Mouse (Mus musculus): ENCODE data around the gene Kcnrg.
"Not testable (repeated sequence)": the region's sequence is repeated elsewhere in the genome, so short reads cannot be mapped to it uniquely, and the experiment has no call there.

Kcnrg gene

DNA sequence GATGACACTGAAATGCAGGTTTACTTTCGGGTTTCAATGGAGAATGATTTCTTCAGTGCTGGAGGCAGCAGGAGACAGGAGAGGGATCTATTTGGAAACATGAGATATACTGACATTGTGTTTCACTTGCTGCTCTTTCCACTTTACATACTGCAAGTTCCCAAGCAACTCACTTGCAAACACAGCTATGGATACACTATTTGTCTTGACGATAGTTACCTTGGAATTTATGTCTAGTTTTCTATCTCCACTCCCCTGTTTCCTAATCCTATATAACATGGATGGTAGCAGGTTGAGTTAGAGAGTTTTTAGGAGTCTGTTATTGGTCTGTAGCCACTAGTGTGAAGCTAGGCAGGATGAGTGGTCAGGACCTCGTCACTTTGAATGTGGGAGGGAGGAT lies at the start of gene Kcnrg:
Kcnrg (plus strand) TSS at position 301 of the 400 bp plus-strand sequence.
- no peak for DNase-seq (ENCODE audit: low spot score in 2 of 2)

- DNase-seq (ENCODE audit: low spot score in 2 of 2), result no peak
Measured at GRCm38 (mm10) chr14:61558901-61559300, 48.4 kb upstream of the Kcnrg start.

DNA sequence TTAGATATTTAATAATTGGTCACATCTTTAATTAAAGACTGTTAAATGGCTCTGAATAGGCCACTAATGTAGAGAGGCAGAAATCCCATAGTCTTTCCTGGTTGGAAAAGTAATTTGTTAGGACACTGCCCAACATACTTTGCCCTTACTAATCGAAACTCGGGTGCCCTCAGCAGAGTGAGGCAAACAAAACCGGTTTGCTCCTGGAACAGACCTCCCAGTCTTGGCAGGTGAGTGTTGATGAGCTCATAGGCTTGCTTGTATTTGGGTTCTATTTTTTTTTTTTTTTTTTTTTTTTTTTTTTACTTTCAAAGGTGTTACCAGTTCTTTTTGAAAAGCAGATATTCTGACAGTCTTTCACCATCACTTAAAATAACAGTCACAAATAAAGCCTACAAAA lies 47.4 kb upstream of the Kcnrg start:
- no peak for DNase-seq (ENCODE audit: low spot score in 2 of 2)

GRCm38 (mm10) chr14:61566211-61566610 lies 41.0 kb upstream of the Kcnrg start:
- DNase-seq (ENCODE audit: low spot score in 2 of 2), result not testable (repeated sequence)

DNA sequence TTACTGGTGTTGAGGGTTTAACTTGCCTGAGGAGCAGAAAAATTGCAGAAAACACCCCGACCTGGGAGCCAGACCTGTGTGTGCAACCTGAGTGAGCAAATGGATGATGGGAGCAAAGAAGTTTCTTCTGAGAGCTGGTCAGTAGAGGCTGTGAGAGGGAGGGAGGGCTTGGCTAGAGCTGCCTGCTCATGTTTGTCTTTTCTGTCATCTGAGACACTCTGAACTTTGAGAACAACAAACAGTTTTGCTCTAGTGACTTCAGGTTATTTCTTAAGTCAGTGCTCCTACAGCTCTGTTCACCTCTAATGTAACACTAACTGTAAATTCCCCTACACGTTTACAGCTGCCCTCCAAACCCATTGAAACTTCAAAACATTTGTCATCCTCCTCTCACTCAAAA lies 37.9 kb upstream of the Kcnrg start:
- no peak for DNase-seq (ENCODE audit: low spot score in 2 of 2)

DNA sequence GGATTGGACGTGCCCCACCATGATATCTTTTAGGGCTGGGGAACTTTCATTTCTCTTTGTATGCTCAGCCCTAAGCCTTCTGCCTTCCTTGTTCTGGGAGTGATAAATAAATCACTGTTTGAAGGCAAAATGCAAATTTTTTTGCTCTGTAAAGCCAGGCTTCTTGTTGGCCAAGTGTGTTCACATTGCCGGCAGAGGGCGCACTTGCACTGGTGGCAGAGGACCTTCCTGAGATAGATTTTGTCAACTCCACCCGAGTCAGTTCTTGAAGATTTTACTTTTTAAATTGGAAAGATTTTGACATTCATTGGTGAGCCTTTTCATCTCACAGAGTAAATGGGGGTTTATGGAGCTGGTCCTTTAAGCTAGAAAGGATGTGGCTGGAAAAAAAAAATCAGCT lies 35.9 kb upstream of the Kcnrg start:
- peak; percentile 74 to 86 for DNase-seq (ENCODE audit: low spot score in 2 of 2)

- no peak for DNase-seq (ENCODE audit: low spot score in 2 of 2)
Measured at GRCm38 (mm10) chr14:61572131-61572530, 35.1 kb upstream of the Kcnrg start.

- no peak for DNase-seq (ENCODE audit: low spot score in 2 of 2)
Measured at GRCm38 (mm10) chr14:61575066-61575465, 32.2 kb upstream of the Kcnrg start.

DNA sequence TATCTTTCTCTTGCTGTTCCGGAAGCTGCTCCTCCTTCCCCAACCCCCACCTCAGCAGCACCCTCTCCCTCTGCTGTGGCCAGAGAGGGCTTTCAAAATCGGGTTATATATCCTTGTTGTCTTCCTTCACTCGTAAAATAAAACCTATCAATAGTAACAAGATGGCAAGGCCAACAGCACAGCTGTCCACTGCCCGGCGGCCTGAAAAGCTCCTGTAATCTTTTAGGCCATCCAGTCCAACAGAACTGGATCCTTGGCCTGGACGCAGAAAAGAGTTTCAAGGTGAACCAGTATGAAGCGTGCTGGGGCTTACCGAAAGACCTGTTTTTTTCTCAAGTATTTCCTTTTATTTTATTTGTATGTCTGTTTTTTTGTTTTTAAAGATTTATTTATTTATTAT lies 31.3 kb upstream of the Kcnrg start:
- DNase-seq (ENCODE audit: low spot score in 2 of 2), result no peak

- peak; percentile 45 to 67 for DNase-seq (ENCODE audit: low spot score in 2 of 2)
Measured at GRCm38 (mm10) chr14:61589288-61590065, 17.8 kb upstream of the Kcnrg start.

DNA sequence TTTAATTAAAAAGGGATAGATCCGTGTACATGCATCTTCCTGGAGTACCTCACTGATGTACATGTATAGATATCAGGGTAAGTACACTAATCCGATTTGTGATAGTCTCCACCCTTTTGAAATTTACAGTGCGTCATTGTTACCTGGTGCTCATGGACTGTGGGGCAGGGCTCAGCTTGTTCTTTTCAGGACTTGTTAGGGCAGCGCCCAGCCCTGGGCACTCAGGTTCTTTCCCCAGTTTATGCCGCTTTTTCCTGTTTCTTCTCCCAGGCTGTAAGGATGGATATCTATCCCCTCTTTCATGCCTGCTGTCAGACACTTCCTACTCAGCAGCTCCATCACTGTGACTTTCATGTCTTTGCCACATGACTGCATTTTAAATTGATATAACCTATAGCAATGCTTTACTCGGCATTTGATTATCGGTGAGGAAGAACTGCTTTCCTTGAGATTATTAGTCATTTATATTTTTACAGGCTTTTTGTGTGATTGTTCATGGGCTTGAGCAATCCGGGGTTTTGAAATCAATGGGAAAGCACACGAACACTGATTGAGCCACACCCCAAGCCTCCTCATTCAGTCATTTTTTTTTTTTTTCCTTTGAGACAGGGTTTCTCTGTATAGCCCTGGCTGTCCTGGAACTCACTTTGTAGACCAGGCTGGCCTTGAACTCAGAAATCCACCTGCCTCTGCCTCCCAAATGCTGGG lies 10.4 kb upstream of the Kcnrg start:
- no peak for DNase-seq (ENCODE audit: low spot score in 2 of 2)

DNA sequence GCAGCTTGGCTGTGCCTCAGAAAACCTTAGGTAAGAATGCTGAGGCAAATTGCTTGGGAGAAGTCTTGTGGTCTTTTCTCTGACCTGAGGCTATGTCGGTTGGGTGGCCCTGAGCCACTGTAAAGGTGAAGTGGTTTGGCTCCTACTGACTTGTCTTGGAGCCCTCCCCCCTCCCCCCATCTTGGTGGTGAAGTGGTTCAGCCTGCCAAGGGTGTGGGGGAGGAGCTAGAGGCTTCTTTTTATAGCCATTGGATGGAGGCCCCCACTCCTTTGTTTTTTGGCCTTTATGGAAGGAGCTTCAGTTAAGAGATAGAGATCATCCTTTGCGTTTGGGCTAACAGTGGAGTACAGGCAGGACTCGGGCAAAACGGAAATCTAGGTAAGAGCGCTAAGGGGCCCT lies 9.3 kb upstream of the Kcnrg start, which contains the start of gene Trim13:
Trim13 (plus strand) TSS at position 280 of the 400 bp plus-strand sequence.
- DNase-seq (ENCODE audit: low spot score in 2 of 2), result no peak

DNA sequence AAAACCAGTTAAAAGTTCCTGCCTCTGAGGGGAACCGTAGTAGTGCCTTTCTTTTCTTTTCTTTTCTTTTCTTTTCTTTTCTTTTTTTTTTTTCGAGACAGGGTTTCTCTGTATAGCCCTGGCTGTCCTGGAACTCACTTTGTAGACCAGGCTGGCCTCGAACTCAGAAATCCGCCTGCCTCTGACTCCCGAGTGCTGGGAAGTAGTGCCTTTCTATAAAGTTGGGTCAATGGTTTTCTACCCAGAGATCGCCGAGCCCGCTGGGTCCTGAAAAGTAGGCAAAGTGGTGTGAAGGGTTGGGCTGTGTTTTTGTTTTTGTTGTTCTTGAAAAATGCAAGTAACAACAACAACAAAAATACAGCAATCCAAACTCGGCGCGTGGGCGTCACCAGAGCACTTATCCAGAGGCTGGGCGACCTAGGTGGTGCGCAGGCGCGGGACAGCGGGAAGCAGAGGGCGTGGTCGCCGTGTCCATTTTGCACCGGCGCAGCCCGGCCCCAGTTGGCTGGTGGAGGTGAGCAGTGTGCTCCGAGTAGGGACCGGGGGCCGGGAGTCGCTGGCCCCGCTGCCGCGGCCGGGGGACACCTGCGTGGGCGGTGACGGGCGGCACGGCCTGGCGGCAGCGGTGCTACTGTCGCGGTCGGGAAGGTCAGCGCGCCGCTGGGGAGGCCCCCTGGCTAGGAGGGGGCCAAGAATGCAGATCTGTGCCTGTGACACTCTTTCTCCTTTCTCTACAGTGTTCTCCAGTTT lies 8.0 kb upstream of the Kcnrg start:
- peak; percentile 89 to 90 for DNase-seq (ENCODE audit: low spot score in 2 of 2)

GRCm38 (mm10) chr14:61601348-61601747 lies 5.9 kb upstream of the Kcnrg start:
- no peak for DNase-seq (ENCODE audit: low spot score in 2 of 2)

DNA sequence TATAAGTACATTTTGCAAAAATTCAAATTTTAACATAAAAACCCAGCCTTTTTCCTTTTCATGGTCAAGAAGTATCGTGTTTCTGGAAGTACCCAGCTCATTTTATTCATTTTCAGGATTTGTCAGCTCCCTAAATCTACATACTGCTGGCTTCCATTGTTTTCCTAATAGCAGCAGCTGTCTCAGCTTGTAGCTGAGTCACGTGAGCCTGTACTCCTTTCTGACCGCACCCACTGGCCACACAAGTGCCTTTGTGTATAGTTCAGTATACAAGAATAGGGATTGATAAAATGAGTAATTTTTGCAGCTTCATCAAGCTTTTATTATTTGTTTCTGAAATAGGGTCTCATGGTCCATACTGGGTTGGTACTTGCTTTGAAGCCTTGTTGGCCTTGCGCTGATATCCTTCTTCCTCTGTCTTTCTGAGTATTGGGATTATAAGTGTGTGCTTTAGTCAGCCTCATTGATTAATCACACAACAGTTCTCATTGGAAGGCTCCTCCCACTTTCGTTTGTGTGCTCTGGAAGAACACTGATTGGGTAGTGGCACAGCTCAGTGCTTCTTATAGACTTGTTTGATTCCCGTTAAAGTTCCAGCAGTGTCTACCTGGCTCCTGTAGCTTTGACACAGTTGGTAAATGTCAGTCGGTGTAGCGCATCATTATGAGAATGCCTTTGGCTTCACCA lies 4.0 kb upstream of the Kcnrg start:
- DNase-seq (ENCODE audit: low spot score in 2 of 2), result no peak

DNA sequence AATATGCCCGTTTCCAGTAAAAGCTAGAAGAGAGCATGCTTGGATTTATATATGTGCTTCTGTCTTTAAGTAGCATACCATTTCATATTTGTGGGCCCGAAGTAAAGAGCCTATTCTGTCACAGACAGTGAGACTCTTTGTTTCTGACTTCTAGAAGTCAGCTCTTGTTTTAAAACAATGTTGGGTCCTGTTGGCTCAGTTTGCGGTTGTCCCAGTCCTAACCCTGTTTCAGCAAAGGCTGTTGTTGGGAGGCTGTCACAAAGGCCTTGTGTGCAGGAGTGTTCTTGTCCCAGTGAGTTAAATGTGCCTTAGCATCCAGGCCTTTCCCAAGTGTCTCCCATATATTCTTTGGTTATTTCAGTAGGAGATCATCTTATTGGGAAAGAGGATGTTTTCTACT lies 3.2 kb upstream of the Kcnrg start:
- DNase-seq (ENCODE audit: low spot score in 2 of 2), result no peak

- not testable (repeated sequence) for DNase-seq (ENCODE audit: low spot score in 2 of 2)
Measured at GRCm38 (mm10) chr14:61606088-61606487, 1.2 kb upstream of the Kcnrg start.

DNA sequence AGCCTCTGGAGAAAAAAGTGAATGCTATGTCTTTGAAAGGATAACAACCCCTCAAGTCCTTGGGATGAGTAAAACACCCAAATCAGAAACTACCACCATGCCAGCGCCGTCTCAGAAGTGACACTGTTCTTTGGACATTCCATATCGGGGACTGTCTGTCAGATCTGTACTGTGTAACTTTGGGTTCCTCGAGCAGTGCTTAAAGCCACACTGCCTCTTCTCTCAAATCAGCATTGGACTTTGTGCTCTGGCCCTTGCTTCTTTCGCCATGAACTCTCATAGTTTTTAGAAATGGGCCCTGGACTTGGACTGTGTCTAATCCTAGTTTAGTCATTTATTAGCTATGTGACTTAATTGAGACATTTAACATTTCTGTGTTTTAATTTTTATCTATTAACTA lies 4.5 kb downstream of the Kcnrg start:
- no peak for DNase-seq (ENCODE audit: low spot score in 2 of 2)

DNA sequence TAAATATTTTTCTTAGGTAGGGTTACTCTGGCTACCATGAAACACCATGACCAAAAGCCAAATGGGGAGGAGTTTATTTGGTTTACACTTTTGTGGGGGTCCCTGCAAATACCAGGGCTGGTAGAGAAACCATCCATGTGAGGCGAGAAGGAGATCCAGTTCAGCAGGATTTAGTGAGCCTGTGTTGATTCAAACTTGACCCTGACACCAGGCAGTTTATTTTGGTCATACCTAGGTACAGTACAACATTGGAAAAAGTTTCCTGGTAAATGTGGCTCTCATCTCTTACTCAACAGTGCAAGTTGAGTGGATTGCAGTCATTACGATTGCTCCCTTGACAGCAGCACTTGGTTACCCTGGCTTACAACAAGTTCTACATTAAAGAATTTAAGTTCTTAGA lies 6.1 kb downstream of the Kcnrg start:
- no peak for DNase-seq (ENCODE audit: low spot score in 2 of 2)

GRCm38 (mm10) chr14:61620371-61620770 lies 13.1 kb downstream of the Kcnrg start:
- peak; percentile 50 to 79 for DNase-seq (ENCODE audit: low spot score in 2 of 2)

DNA sequence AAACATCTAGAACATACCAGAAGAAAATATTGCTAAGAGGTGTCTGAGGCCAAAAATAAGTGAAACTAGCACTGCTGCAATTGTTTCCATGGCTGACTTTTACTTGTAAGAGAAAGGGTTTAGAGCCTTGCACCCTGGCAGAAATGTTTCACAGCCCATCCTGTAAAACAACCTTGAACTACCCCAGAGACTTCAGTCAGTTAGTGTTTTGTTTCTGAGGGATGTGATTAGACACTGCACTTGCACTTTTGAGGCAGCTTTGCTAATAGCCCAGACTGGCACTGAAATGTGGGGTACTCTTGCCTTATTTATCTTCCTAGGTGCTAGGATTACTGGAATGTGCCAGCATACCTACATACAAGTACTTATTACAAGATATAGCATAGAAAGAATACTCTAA lies 28.7 kb downstream of the Kcnrg start:
- no peak for DNase-seq (ENCODE audit: low spot score in 2 of 2)

DNA sequence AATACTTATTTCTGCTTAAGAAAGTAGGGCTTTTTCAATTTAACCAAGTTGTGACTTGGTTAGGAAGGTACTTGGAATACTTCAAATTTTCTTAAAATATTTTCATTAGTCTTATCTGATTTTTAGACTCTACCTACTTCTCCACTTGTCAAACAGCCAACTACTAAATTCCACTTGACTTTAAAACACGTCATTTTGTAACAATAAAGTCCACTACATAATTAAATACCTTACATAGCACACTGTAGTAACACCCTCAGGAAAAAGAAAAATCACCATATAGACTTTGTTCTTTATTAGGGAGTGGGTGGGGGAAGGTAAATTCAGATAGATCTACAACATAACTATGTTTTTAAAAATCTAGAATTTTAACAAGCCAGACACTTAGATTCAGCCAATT lies 35.4 kb downstream of the Kcnrg start:
- DNase-seq (ENCODE audit: low spot score in 2 of 2), result no peak

Data from natural killer cell, adult 2 months (primary cell).